In genomic region chr3:144616654-144617425, GRCm38 (mm10) we compare ENCODE assay signal across 8 mouse cellular contexts. TPM values are rescaled to one million over a fixed set of nuclear protein-coding genes. Genes with fewer than 3 reads are reported as not detected.
DNase-seq lines count a peak whose midpoint lies in the region; ATAC-seq lines count a peak whose summit lies in the region.

No protein-coding gene starts in this region.

- peak; percentile 89 for ATAC-seq in hindbrain, embryonic 13.5 days (ENCODE audit: low FRiP score)

- 34% methylated on average over 8 of the region's 8 CpGs for WGBS in hindbrain, embryonic 13.5 days

- peaks cover 11% of the 10 kb centered on the region for H3K4me1 ChIP-seq in hindbrain, embryonic 13.5 days (replicated peaks)

- no peaks in the 10 kb centered on the region for H3K36me3 ChIP-seq in hindbrain, embryonic 13.5 days

- no peak overlapping the region for H3K4me2 ChIP-seq in hindbrain, embryonic 13.5 days

- no peak overlapping the region for H3K4me3 ChIP-seq in hindbrain, embryonic 13.5 days

- H3K27ac ChIP-seq in hindbrain, embryonic 13.5 days: peak overlapping the region; percentile 45; the same call in 1 of the 2 replicates

- no peaks in the 10 kb centered on the region for H3K27me3 ChIP-seq in hindbrain, embryonic 13.5 days

- 0 out of 2 replicates have a peak overlapping the region, but pooled peaks have one; percentile 30 for H3K9ac ChIP-seq in hindbrain, embryonic 13.5 days

- peak; percentile 93 for DNase-seq in NIH3T3 (ENCODE audit: low read depth)
- DNase-seq in cerebellum, postnatal 10 days: peak; percentile 90 to 92
- peak; percentile 76 to 86 for DNase-seq in frontal cortex, postnatal 14 days (ENCODE audit: low spot score in 2 of 2)
- peak; percentile 80 to 89 for DNase-seq in layer of hippocampus, postnatal 14 days (ENCODE audit: low spot score in 2 of 2)
- peak; percentile 92 for DNase-seq in lung, postnatal 10 days
- DNase-seq in ovary, postnatal 36 days (ENCODE audit: low spot score): peak; percentile 78
- DNase-seq in thymus, postnatal 14 days: peak; percentile 79

- no peaks in the 10 kb centered on the region for H3K9me3 ChIP-seq in hindbrain, embryonic 13.5 days

RNA-seq across cellular contexts. Expression of gene Selenof, which starts 46.7 kb away (rescaled TPM):
- 552 and 565 TPM in 2 replicates for polyA plus RNA-seq in hindbrain, embryonic 13.5 days (2015; fragmentation: Nextera tagmentation; extraction: Ambion mirVana)
- 100 to 1,000 TPM; 296 to 301 TPM for total RNA-seq in layer of hippocampus, postnatal 14 days (2021)

RNA-seq across cellular contexts. Expression of gene Hs2st1, which starts 46.9 kb away (rescaled TPM):
- 12.4 and 13.7 TPM in 2 replicates for polyA plus RNA-seq in hindbrain, embryonic 13.5 days (2015; fragmentation: Nextera tagmentation; extraction: Ambion mirVana)
- total RNA-seq in layer of hippocampus, postnatal 14 days (2021): 10 to 100 TPM; 45.1 to 45.9 TPM
